Mouse (Mus musculus) intestine, embryonic 16.5 days (tissue): ENCODE data around the gene Hist3h2a. TPM values are rescaled to one million over a fixed set of nuclear protein-coding genes. Genes with fewer than 3 reads are reported as not detected.

Experiments
- ATAC-seq: fragments of 200-750 bp; cut with Nextera tagmentation; 2 replicates; pipeline ENCODE4 v1.8.0; 2017; ENCODE audit warnings: moderate TSS enrichment, moderate library complexity
- H3K27ac ChIP-seq: fragments of 300-500 bp; sonication (generic); 2 replicates; pipeline ENCODE4 v1.5.1; 2014; ENCODE audit warnings: mild to moderate bottlenecking, low read length
- H3K27me3 ChIP-seq: fragments of 300-500 bp; sonication (generic); replicated peaks from 2 replicates; pipeline ENCODE4 v1.6.1; 2014; ENCODE audit warnings: low read length, control low read depth, mixed read lengths; ENCODE audit not compliant: control insufficient read depth, insufficient read depth
- H3K36me3 ChIP-seq: fragments of 300-500 bp; sonication (generic); 2 replicates; pipeline ENCODE4 v1.6.1; 2014; ENCODE audit warnings: low read length, control low read depth; ENCODE audit not compliant: control insufficient read depth, insufficient read depth
- H3K4me1 ChIP-seq: fragments of 300-500 bp; sonication (generic); 2 replicates; pipeline ENCODE4 v1.6.1; 2014; ENCODE audit warnings: low read length, control low read depth, mixed read lengths; ENCODE audit not compliant: control insufficient read depth, insufficient read depth
- H3K4me2 ChIP-seq: fragments of 300-500 bp; sonication (generic); 2 replicates; pipeline ENCODE4 v1.6.1; 2014; ENCODE audit warnings: low read depth, low read length, control low read depth
- H3K4me3 ChIP-seq: fragments of 300-500 bp; sonication (generic); 2 replicates; pipeline ENCODE4 v1.5.1; 2014; ENCODE audit warnings: mild to moderate bottlenecking, low read length
- H3K9ac ChIP-seq: fragments of 300-500 bp; sonication (generic); 2 replicates; pipeline ENCODE4 v1.6.1; 2014; ENCODE audit warnings: low read depth, low read length
- H3K9me3 ChIP-seq: fragments of 300-500 bp; sonication (generic); 2 replicates; pipeline ENCODE4 v1.6.1; 2016; ENCODE audit warnings: low read length, control low read depth; ENCODE audit not compliant: control insufficient read depth
- WGBS: fragments of 180-500 bp; shearing (Covaris S2); extraction: QIAGEN DNeasy Blood & Tissue Kit; methylation state at CpG from one replicate; pipeline ENCODE4 v1.1.7; 2014; 5-methylcytosine and 5-hydroxymethylcytosine counted together
- polyA plus RNA-seq: library from polyadenylated mRNA; unstranded; fragments of >200 nt; fragmentation: Nextera tagmentation; extraction: Ambion mirVana; gene quantifications from 2 replicates; pipeline ENCODE4 v1.2.1, GENCODE M21; 2015

Hist3h2a gene
- polyA plus RNA-seq, 1 experiment from 2014 or later, result 31.6 TPM

DNA sequence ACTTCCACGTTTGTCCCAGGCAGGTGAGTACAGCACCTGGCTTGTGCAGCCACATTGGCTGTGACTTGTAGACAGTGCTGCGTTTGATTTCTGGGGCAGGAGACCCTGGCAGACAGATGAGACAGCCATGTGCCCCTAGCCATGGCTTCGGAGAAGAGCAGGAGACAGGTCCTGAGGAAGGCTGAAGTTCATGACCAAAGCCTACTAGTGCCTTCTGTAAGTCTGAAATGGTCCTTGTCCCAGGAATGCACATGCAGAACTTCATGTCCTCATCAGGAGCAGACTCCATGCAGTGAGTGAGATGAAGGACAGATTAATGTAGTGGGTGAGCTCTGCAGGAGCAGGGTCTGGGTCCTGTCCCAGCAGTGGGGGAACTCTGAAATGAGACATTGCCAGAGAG lies 37.4 kb downstream of the Hist3h2a start:
- peaks cover 4% of the 10 kb centered on the region; the same call in 1 of the 2 replicates for H3K4me1 ChIP-seq
- no peak for ATAC-seq
- no peak overlapping the region for H3K4me3 ChIP-seq
- 74% methylated on average over 3 of the region's 3 CpGs for WGBS
- no peaks in the 10 kb centered on the region for H3K27me3 ChIP-seq
- H3K9me3 ChIP-seq, result no peaks in the 10 kb centered on the region
- H3K36me3 ChIP-seq, result peaks cover 18% of the 10 kb centered on the region; the same call in 1 of the 2 replicates
- H3K27ac ChIP-seq, result no peak overlapping the region
- H3K9ac ChIP-seq, result no peak overlapping the region
- no peak overlapping the region for H3K4me2 ChIP-seq

DNA sequence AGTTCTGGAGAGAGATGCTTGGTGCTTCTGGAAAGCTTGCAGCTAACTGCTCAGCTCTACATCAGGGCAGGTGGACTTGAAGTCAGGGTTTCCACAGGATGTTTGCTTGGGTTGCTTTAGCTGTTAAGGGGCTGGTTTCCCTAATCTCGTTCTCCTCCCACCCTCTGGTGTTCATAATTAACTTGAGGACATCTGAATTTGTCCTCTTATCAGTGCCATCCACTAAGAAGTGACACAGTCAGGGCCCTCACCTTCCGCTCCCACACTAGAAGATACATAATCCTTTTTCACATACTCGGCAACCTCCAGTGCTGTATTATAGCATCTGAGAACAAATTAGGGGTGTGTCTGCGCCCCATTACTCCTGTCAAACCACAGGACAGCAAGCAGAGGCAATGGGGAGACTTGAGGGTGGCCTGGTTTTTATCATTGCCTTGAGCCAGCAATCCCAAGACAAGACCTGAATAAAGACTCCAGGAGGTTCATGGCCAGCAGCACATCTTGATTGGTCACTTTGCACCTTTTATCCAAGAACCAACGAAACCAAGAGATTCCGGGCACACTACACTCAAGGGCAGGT lies 38.7 kb downstream of the Hist3h2a start:
- Histone ChIP-seq H3K27ac (no peak overlapping the region), H3K4me3 (no peak overlapping the region), H3K4me1 (peaks cover 4% of the 10 kb centered on the region; the same call in 1 of the 2 replicates), H3K27me3 (no peaks in the 10 kb centered on the region), H3K9ac (no peak overlapping the region), H3K9me3 (no peaks in the 10 kb centered on the region), H3K4me2 (no peak overlapping the region), H3K36me3 (peaks cover 13% of the 10 kb centered on the region; the same call in 1 of the 2 replicates)
- no peak for ATAC-seq
- WGBS, result 55% methylated on average over 6 of the region's 6 CpGs

GRCm38 (mm10) chr11:58994337-58994826 lies 39.9 kb downstream of the Hist3h2a start:
- ATAC-seq, result peak; percentile 90
- Histone ChIP-seq H3K9ac (peak overlapping the region; percentile 50; the same call in 1 of the 2 replicates), H3K4me2 (peak overlapping the region; percentile 66)

GRCm38 (mm10) chr11:58995061-58995806 lies 40.7 kb downstream of the Hist3h2a start:
- 83% methylated on average over 9 of the region's 9 CpGs for WGBS
- ATAC-seq, result no peak
- Histone ChIP-seq H3K4me2 (peak overlapping the region; percentile 66), H3K4me1 (peaks cover 4% of the 10 kb centered on the region; the same call in 1 of the 2 replicates), H3K36me3 (peaks cover 6% of the 10 kb centered on the region; the same call in 1 of the 2 replicates), H3K9me3 (no peaks in the 10 kb centered on the region), H3K27ac (no peak overlapping the region), H3K9ac (no peak overlapping the region), H3K27me3 (no peaks in the 10 kb centered on the region), H3K4me3 (no peak overlapping the region)

More at GRCm38 (mm10) chr11:58994337-58994826, 39.9 kb downstream of the Hist3h2a start:
- Histone ChIP-seq H3K4me1 (peaks cover 4% of the 10 kb centered on the region; the same call in 1 of the 2 replicates), H3K4me3 (peak overlapping the region; percentile 45), H3K27me3 (no peaks in the 10 kb centered on the region), H3K9me3 (no peaks in the 10 kb centered on the region), H3K27ac (no peak overlapping the region), H3K36me3 (peaks cover 8% of the 10 kb centered on the region; the same call in 1 of the 2 replicates)
- WGBS, result 2% methylated on average over 32 of the region's 35 CpGs

GRCm38 (mm10) chr11:58995807-58996370 lies 41.4 kb downstream of the Hist3h2a start:
- H3K36me3 ChIP-seq, result no peaks in the 10 kb centered on the region
- peaks cover 4% of the 10 kb centered on the region; the same call in 1 of the 2 replicates for H3K4me1 ChIP-seq
- H3K9me3 ChIP-seq, result no peaks in the 10 kb centered on the region
- H3K9ac ChIP-seq, result no peak overlapping the region
- H3K4me3 ChIP-seq, result no peak overlapping the region
- no peak overlapping the region for H3K4me2 ChIP-seq
- no peak for ATAC-seq
- no peaks in the 10 kb centered on the region for H3K27me3 ChIP-seq
- no peak overlapping the region for H3K27ac ChIP-seq
- WGBS, result 51% methylated on average over 12 of the region's 12 CpGs

GRCm38 (mm10) chr11:58997541-58997940 lies 43.1 kb downstream of the Hist3h2a start:
- Histone ChIP-seq H3K27ac (no peak overlapping the region), H3K4me1 (peaks cover 4% of the 10 kb centered on the region; the same call in 1 of the 2 replicates), H3K36me3 (no peaks in the 10 kb centered on the region), H3K27me3 (no peaks in the 10 kb centered on the region), H3K9me3 (no peaks in the 10 kb centered on the region), H3K9ac (no peak overlapping the region), H3K4me2 (no peak overlapping the region), H3K4me3 (no peak overlapping the region)
- no peak for ATAC-seq
- WGBS, result 81% methylated on average over 5 of the region's 5 CpGs

DNA sequence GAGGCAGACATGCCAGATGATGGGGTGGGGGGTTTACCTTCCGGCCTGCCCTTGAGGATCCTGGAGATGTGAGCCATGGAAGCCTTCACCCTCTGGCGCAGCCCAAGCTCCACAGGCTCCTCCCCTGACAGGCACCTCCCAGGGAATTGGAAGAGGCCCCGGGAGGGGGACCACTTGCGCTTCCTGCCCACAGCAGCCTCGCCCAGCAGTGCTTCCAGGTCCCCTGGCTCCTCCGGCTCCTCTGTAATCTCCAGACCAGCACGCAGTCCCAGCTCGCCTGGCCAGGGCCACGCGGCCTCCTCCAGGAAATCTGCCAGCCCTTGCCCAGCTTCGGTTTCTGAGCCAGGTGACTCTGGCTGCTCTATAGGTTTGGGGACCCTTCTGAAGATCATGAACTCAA lies 44.7 kb downstream of the Hist3h2a start:
- H3K36me3 ChIP-seq, result no peaks in the 10 kb centered on the region
- peak; percentile 55 for ATAC-seq
- H3K27ac ChIP-seq, result no peak overlapping the region
- H3K9me3 ChIP-seq, result no peaks in the 10 kb centered on the region
- no peak overlapping the region for H3K4me3 ChIP-seq
- no peaks in the 10 kb centered on the region for H3K27me3 ChIP-seq
- H3K4me2 ChIP-seq, result no peak overlapping the region
- no peak overlapping the region for H3K9ac ChIP-seq
- H3K4me1 ChIP-seq, result peaks cover 4% of the 10 kb centered on the region; the same call in 1 of the 2 replicates
- 40% methylated on average over 11 of the region's 11 CpGs for WGBS

DNA sequence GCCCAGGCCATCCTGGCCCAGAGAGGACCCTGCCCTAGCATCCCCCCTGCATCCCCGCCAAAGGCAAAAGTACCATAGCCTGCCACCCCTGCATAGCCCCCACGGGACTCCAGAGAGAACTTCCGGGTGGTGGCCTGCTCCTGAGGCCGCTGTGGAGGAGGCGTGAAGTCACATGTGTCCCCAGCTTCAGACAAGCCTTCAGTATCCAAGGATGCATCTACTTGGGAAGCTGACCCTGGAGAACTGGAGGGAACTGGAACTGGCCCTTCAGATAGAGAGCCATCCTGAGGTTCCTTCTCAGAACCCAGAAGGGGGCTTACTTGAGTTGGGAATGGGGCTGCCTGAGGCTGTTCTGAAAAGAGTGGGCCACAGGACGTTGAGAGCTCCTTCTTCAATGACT lies 45.3 kb downstream of the Hist3h2a start:
- H3K36me3 ChIP-seq, result no peaks in the 10 kb centered on the region
- H3K4me2 ChIP-seq, result no peak overlapping the region
- H3K4me3 ChIP-seq, result no peak overlapping the region
- 75% methylated on average over 6 of the region's 6 CpGs for WGBS
- peaks cover 1% of the 10 kb centered on the region; the same call in 1 of the 2 replicates for H3K4me1 ChIP-seq
- H3K27me3 ChIP-seq, result no peaks in the 10 kb centered on the region
- H3K9ac ChIP-seq, result no peak overlapping the region
- ATAC-seq, result no peak
- no peaks in the 10 kb centered on the region for H3K9me3 ChIP-seq
- no peak overlapping the region for H3K27ac ChIP-seq

DNA sequence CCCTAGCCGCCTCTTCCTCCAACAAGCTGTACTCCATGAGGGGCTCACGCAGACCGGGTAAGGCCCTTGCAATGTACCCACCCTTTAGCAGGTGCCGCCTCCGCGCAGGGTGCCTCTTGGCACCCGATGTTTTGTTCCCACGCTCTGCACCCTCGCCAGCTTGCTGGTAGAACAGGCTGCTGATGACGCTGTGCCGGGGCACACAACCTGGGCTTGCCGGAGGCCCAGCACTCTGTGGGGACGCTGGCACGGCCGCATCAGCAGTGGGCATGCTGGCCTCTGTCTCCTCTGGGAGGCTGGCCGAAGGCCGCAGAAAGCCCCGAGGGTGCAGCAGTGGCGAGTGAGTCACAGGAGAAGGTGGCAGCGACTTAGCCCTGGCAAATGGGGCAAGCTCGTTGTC lies 46.1 kb downstream of the Hist3h2a start:
- no peaks in the 10 kb centered on the region for H3K27me3 ChIP-seq
- WGBS, result 91% methylated on average over 21 of the region's 21 CpGs
- H3K36me3 ChIP-seq, result no peaks in the 10 kb centered on the region
- no peak overlapping the region for H3K27ac ChIP-seq
- H3K9ac ChIP-seq, result no peak overlapping the region
- H3K9me3 ChIP-seq, result no peaks in the 10 kb centered on the region
- no peak for ATAC-seq
- H3K4me1 ChIP-seq, result no peaks in the 10 kb centered on the region; the same call in 1 of the 2 replicates
- no peak overlapping the region for H3K4me3 ChIP-seq
- H3K4me2 ChIP-seq, result no peak overlapping the region
